10 mouse cellular contexts compared by ENCODE assay signal in the genomic region with DNA sequence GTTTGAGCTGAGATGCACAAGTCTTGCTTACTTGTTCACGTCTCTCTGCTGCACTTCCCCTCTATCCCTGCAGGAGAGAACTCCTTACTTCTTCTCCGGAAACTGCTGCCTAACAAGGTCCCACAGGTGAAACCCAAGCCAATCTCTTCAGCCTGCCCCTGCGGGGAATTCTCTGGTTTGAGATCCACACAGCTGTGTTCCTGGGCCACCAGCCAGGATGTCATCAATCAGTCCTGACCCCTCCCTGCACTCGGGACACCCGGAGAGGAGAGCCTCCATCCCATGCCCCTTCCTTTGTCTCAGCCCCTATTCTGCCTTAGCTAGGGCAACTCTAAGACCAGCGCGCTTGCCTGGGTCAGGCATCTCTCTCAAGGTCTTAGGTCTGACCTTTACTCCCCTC. TPM values are rescaled to one million over a fixed set of nuclear protein-coding genes. Genes with fewer than 3 reads are reported as not detected.
DNase-seq lines count a peak whose midpoint lies in the region; ATAC-seq lines count a peak whose summit lies in the region.
"Had no signal": no experiment of that assay in that cellular context is flagged by ENCODE, and none has a peak within 500 bp of the region (broad histone marks: within the 10 kb centered on the region; RNA-seq: fewer than 3 reads in every experiment).

No protein-coding gene starts in this region.

- ATAC-seq in hindbrain, embryonic 11.5 days (ENCODE audit: low FRiP score): 0 out of 2 replicates have a peak, but pooled peaks have one; percentile 28
- no peak for ATAC-seq in hindbrain, embryonic 16.5 days
- ATAC-seq: midbrain, embryonic 16.5 days had no signal

- intact Hi-C loops in left cerebral cortex, postnatal 14 days (cut with DNase I): no loop called here

- H3K9ac ChIP-seq in hindbrain, embryonic 11.5 days (ENCODE audit: low read depth, low read length): no peak overlapping the region
- no peak overlapping the region for H3K9ac ChIP-seq in hindbrain, embryonic 16.5 days (ENCODE audit: low read depth, low read length)

- no peaks in the 10 kb centered on the region for H3K36me3 ChIP-seq in hindbrain, embryonic 11.5 days (ENCODE audit: control insufficient read depth, insufficient read depth, low read length)
- H3K36me3 ChIP-seq in hindbrain, embryonic 16.5 days (ENCODE audit: control insufficient read depth, insufficient read depth, low read length): no peaks in the 10 kb centered on the region

- 0 out of 2 replicates have a peak, but pooled peaks cover 3% of the 10 kb centered on the region for H3K4me1 ChIP-seq in hindbrain, embryonic 11.5 days (replicated peaks; ENCODE audit: control insufficient read depth, insufficient read depth, low read length)
- no peaks in the 10 kb centered on the region for H3K4me1 ChIP-seq in hindbrain, embryonic 16.5 days (ENCODE audit: control insufficient read depth, insufficient read depth, low read depth, low read length)

- no peaks in the 10 kb centered on the region for H3K27me3 ChIP-seq in hindbrain, embryonic 11.5 days (ENCODE audit: control insufficient read depth, insufficient read depth, low read length)
- H3K27me3 ChIP-seq in hindbrain, embryonic 16.5 days (replicated peaks; ENCODE audit: control insufficient read depth, insufficient read depth, low read length): no peaks in the 10 kb centered on the region

- H3K27ac ChIP-seq in hindbrain, embryonic 11.5 days (ENCODE audit: low read depth, low read length): no peak overlapping the region
- H3K27ac ChIP-seq in hindbrain, embryonic 16.5 days (ENCODE audit: low read depth, low read length): no peak overlapping the region

- no peak overlapping the region for H3K4me3 ChIP-seq in hindbrain, embryonic 11.5 days (ENCODE audit: low read depth, low read length)
- no peak overlapping the region for H3K4me3 ChIP-seq in hindbrain, embryonic 16.5 days (ENCODE audit: low read length)

- H3K4me2 ChIP-seq in hindbrain, embryonic 11.5 days (replicated peaks; ENCODE audit: low read depth, low read length): no peak overlapping the region
- H3K4me2 ChIP-seq in hindbrain, embryonic 16.5 days (ENCODE audit: low read length): no peak overlapping the region

- DNase-seq in hindbrain, embryonic 11.5 days (ENCODE audit: low spot score): peak; percentile 27
- DNase-seq in thymus, postnatal 4 days: peak; percentile 10
- DNase-seq in thymus, postnatal 14 days: no peak
- DNase-seq in kidney, postnatal 14 days: peak; percentile 24
- no peak for DNase-seq in left cerebral cortex, postnatal 14 days (ENCODE audit: low spot score in 2 of 2)
- DNase-seq in right cerebral cortex, postnatal 10 days (ENCODE audit: low spot score in 2 of 2): no peak

- H3K9me3 ChIP-seq in hindbrain, embryonic 11.5 days (ENCODE audit: control insufficient read depth, low read length): no peaks in the 10 kb centered on the region
- H3K9me3 ChIP-seq in hindbrain, embryonic 16.5 days (ENCODE audit: control insufficient read depth, low read length): no peaks in the 10 kb centered on the region

- WGBS in hindbrain, embryonic 11.5 days: 6% methylated on average over 7 of the region's 7 CpGs
- WGBS in hindbrain, embryonic 16.5 days: 8% methylated on average over 7 of the region's 7 CpGs

RNA-seq across cellular contexts. Expression of a gene that starts 38.1 kb away (rescaled TPM):
- 0.17 and 0.37 TPM in 2 replicates for polyA plus RNA-seq in hindbrain, embryonic 11.5 days (2014; fragmentation: Nextera tagmentation; extraction: Ambion mirVana)
- 0.10 and 0.16 TPM in 2 replicates for polyA plus RNA-seq in hindbrain, embryonic 16.5 days (2015; fragmentation: Nextera tagmentation; extraction: Ambion mirVana)
- not detected for total RNA-seq in left cerebral cortex, postnatal 14 days (2021)
- total RNA-seq: granulocyte monocyte progenitor cell, adult 5-6 weeks; left cerebral cortex, postnatal 36 days had no signal

Comparison
In these comparisons a context has a peak if more than half of its experiments do, and no peak if none do; other contexts are left out.
1. DNase-seq: peak in hindbrain, embryonic 11.5 days (single experiment), thymus, postnatal 4 days (single experiment) and kidney, postnatal 14 days (single experiment); none in thymus, postnatal 14 days (single experiment), left cerebral cortex, postnatal 14 days (0 of 2) and right cerebral cortex, postnatal 10 days (0 of 2).